ENCODE assay signal across 17 mouse cellular contexts in genomic region chr6:4723998-4724757, GRCm38 (mm10). TPM values are rescaled to one million over a fixed set of nuclear protein-coding genes. Genes with fewer than 3 reads are reported as not detected.
A peak's percentile ranks its signal among the peaks of the same experiment; 100 is the strongest.
DNase-seq lines count a peak whose midpoint lies in the region; ATAC-seq lines count a peak whose summit lies in the region.
"Had no signal": no experiment of that assay in that cellular context is flagged by ENCODE, and none has a peak within 500 bp of the region (broad histone marks: within the 10 kb centered on the region; RNA-seq: fewer than 3 reads in every experiment).

No protein-coding gene starts in this region.

- no peak overlapping the region for H3K4me3 ChIP-seq in midbrain, embryonic 12.5 days
- H3K4me3 ChIP-seq in midbrain, embryonic 15.5 days = no peak overlapping the region
- H3K4me3 ChIP-seq in hindbrain, embryonic 14.5 days (replicated peaks; ENCODE audit: low read length) = no peak overlapping the region
- H3K4me3 ChIP-seq in limb, embryonic 13.5 days = no peak overlapping the region
- H3K4me3 ChIP-seq in liver, embryonic 12.5 days = no peak overlapping the region
- H3K4me3 ChIP-seq: gastrocnemius, adult 2 months; heart, embryonic 13.5 days; midbrain, embryonic 10.5 days had no signal

- no peaks in the 10 kb centered on the region for H3K36me3 ChIP-seq in midbrain, embryonic 12.5 days
- H3K36me3 ChIP-seq in midbrain, embryonic 15.5 days (replicated peaks) = no peaks in the 10 kb centered on the region
- H3K36me3 ChIP-seq in hindbrain, embryonic 14.5 days (replicated peaks; ENCODE audit: control insufficient read depth, insufficient read depth) = no peaks in the 10 kb centered on the region
- H3K36me3 ChIP-seq in limb, embryonic 13.5 days = no peaks in the 10 kb centered on the region
- no peaks in the 10 kb centered on the region for H3K36me3 ChIP-seq in liver, embryonic 12.5 days
- H3K36me3 ChIP-seq: heart, embryonic 13.5 days; midbrain, embryonic 10.5 days had no signal

- H3K4me1 ChIP-seq in midbrain, embryonic 12.5 days = peaks cover 27% of the 10 kb centered on the region
- peaks cover 13% of the 10 kb centered on the region for H3K4me1 ChIP-seq in midbrain, embryonic 15.5 days
- H3K4me1 ChIP-seq in hindbrain, embryonic 14.5 days (replicated peaks; ENCODE audit: control insufficient read depth, insufficient read depth, low read length) = peaks cover 19% of the 10 kb centered on the region; the same call in 1 of the 2 replicates
- peaks cover 24% of the 10 kb centered on the region for H3K4me1 ChIP-seq in limb, embryonic 13.5 days
- H3K4me1 ChIP-seq in liver, embryonic 12.5 days = no peaks in the 10 kb centered on the region
- H3K4me1 ChIP-seq: heart, embryonic 13.5 days had no signal

- H3K9ac ChIP-seq in midbrain, embryonic 12.5 days (replicated peaks) = no peak overlapping the region
- no peak overlapping the region for H3K9ac ChIP-seq in midbrain, embryonic 15.5 days
- H3K9ac ChIP-seq in hindbrain, embryonic 14.5 days = peak overlapping the region; percentile 20; the same call in 1 of the 2 replicates
- H3K9ac ChIP-seq in limb, embryonic 13.5 days = no peak overlapping the region
- H3K9ac ChIP-seq in liver, embryonic 12.5 days = no peak overlapping the region
- H3K9ac ChIP-seq: heart, embryonic 13.5 days had no signal

- DNase-seq in hindbrain, embryonic 14.5 days (ENCODE audit: low spot score) = no peak
- DNase-seq in lung, postnatal 36 days = no peak
- DNase-seq in kidney, adult 8-10 months = no peak
- DNase-seq: cerebellum, adult 9-11 months; gastrocnemius, adult 2 months; heart, postnatal 36 days; kidney, postnatal 25 days; liver; lung, adult 18-20 months; thymus, adult 2 months had no signal

- 0 out of 2 replicates have a peak overlapping the region, but pooled peaks have one; percentile 11 for H3K27ac ChIP-seq in midbrain, embryonic 12.5 days (replicated peaks)
- no peak overlapping the region for H3K27ac ChIP-seq in midbrain, embryonic 15.5 days
- H3K27ac ChIP-seq in hindbrain, embryonic 14.5 days = 0 out of 2 replicates have a peak overlapping the region, but pooled peaks have one; percentile 51
- no peak overlapping the region for H3K27ac ChIP-seq in limb, embryonic 13.5 days
- H3K27ac ChIP-seq in liver, embryonic 12.5 days = no peak overlapping the region
- H3K27ac ChIP-seq: gastrocnemius, adult 2 months; heart, embryonic 13.5 days; midbrain, embryonic 10.5 days had no signal

- H3K27me3 ChIP-seq in midbrain, embryonic 12.5 days = no peaks in the 10 kb centered on the region
- no peaks in the 10 kb centered on the region for H3K27me3 ChIP-seq in midbrain, embryonic 15.5 days (replicated peaks)
- no peaks in the 10 kb centered on the region for H3K27me3 ChIP-seq in hindbrain, embryonic 14.5 days (ENCODE audit: control insufficient read depth, insufficient read depth, low read length)
- H3K27me3 ChIP-seq in limb, embryonic 13.5 days = no peaks in the 10 kb centered on the region
- no peaks in the 10 kb centered on the region for H3K27me3 ChIP-seq in liver, embryonic 12.5 days (replicated peaks)
- H3K27me3 ChIP-seq: heart, embryonic 13.5 days had no signal

- no peaks in the 10 kb centered on the region for H3K9me3 ChIP-seq in midbrain, embryonic 12.5 days
- H3K9me3 ChIP-seq in midbrain, embryonic 15.5 days = no peaks in the 10 kb centered on the region
- H3K9me3 ChIP-seq in hindbrain, embryonic 14.5 days (ENCODE audit: control insufficient read depth, low read length) = no peaks in the 10 kb centered on the region
- no peaks in the 10 kb centered on the region for H3K9me3 ChIP-seq in limb, embryonic 13.5 days
- H3K9me3 ChIP-seq in liver, embryonic 12.5 days (replicated peaks) = no peaks in the 10 kb centered on the region
- H3K9me3 ChIP-seq: heart, embryonic 13.5 days; midbrain, embryonic 10.5 days had no signal

- H3K4me2 ChIP-seq in midbrain, embryonic 12.5 days (replicated peaks) = 0 out of 2 replicates have a peak overlapping the region, but pooled peaks have one; percentile 17
- no peak overlapping the region for H3K4me2 ChIP-seq in midbrain, embryonic 15.5 days
- H3K4me2 ChIP-seq in hindbrain, embryonic 14.5 days (replicated peaks) = peak overlapping the region; percentile 21
- H3K4me2 ChIP-seq in limb, embryonic 13.5 days (replicated peaks) = peak overlapping the region; percentile 42
- no peak overlapping the region for H3K4me2 ChIP-seq in liver, embryonic 12.5 days
- H3K4me2 ChIP-seq: heart, embryonic 13.5 days had no signal

- 67% methylated on average over 15 of the region's 15 CpGs for WGBS in midbrain, embryonic 12.5 days
- WGBS in midbrain, embryonic 15.5 days = 48% methylated on average over 15 of the region's 15 CpGs
- WGBS in hindbrain, embryonic 14.5 days = 32% methylated on average over 15 of the region's 15 CpGs
- WGBS in limb, embryonic 13.5 days = 22% methylated on average over 15 of the region's 15 CpGs
- WGBS in liver, embryonic 12.5 days (ENCODE audit: insufficient replicate concordance) = 77% methylated on average over 15 of the region's 15 CpGs

- ATAC-seq in midbrain, embryonic 12.5 days (ENCODE audit: low FRiP score, low read depth) = peak; percentile 73; the same call in 1 of the 2 replicates
- no peak for ATAC-seq in midbrain, embryonic 15.5 days (replicated peaks)
- ATAC-seq in hindbrain, embryonic 14.5 days (ENCODE audit: low FRiP score) = no peak
- ATAC-seq in limb, embryonic 13.5 days (ENCODE audit: low FRiP score, low read depth) = peak; percentile 40; the same call in 1 of the 2 replicates
- no peak for ATAC-seq in liver, embryonic 12.5 days
- ATAC-seq: intestine, postnatal 0 days had no signal

RNA-seq across cellular contexts. Expression of gene Sgce, which starts 22.8 kb away (rescaled TPM):
- polyA plus RNA-seq in midbrain, embryonic 12.5 days (2016; fragmentation: Nextera tagmentation; extraction: Ambion mirVana) = 62.6 and 67.3 TPM in 2 replicates
- polyA plus RNA-seq in midbrain, embryonic 15.5 days (2015; fragmentation: Nextera tagmentation; extraction: Ambion mirVana) = 58.5 and 58.9 TPM in 2 replicates
- polyA plus RNA-seq in hindbrain, embryonic 14.5 days (2014; fragmentation: Nextera tagmentation; extraction: Ambion mirVana) = 51.0 and 55.5 TPM in 2 replicates
- 77.7 and 78.6 TPM in 2 replicates for polyA plus RNA-seq in limb, embryonic 13.5 days (2015; fragmentation: Nextera tagmentation; extraction: Ambion mirVana)
- 17.9 and 18.6 TPM in 2 replicates for polyA plus RNA-seq in liver, embryonic 12.5 days (2016; fragmentation: Nextera tagmentation; extraction: Ambion mirVana)

RNA-seq across cellular contexts. Expression of gene Peg10, which starts 22.9 kb away (rescaled TPM):
- polyA plus RNA-seq in midbrain, embryonic 12.5 days (2016; fragmentation: Nextera tagmentation; extraction: Ambion mirVana) = 6.4 and 7.6 TPM in 2 replicates
- 7.9 and 8.5 TPM in 2 replicates for polyA plus RNA-seq in midbrain, embryonic 15.5 days (2015; fragmentation: Nextera tagmentation; extraction: Ambion mirVana)
- polyA plus RNA-seq in hindbrain, embryonic 14.5 days (2014; fragmentation: Nextera tagmentation; extraction: Ambion mirVana) = 10.5 and 12.2 TPM in 2 replicates
- 11.4 and 11.8 TPM in 2 replicates for polyA plus RNA-seq in limb, embryonic 13.5 days (2015; fragmentation: Nextera tagmentation; extraction: Ambion mirVana)
- 5.2 and 5.7 TPM in 2 replicates for polyA plus RNA-seq in liver, embryonic 12.5 days (2016; fragmentation: Nextera tagmentation; extraction: Ambion mirVana)

Comparison
In these comparisons a context has a peak if more than half of its experiments do, and no peak if none do; other contexts are left out.
1. ATAC-seq: peak in midbrain, embryonic 12.5 days (single experiment) and limb, embryonic 13.5 days (single experiment); none in midbrain, embryonic 15.5 days (single experiment), hindbrain, embryonic 14.5 days (single experiment) and liver, embryonic 12.5 days (single experiment).
2. H3K27ac ChIP-seq: peak in midbrain, embryonic 12.5 days (single experiment) and hindbrain, embryonic 14.5 days (single experiment); none in midbrain, embryonic 15.5 days (single experiment), limb, embryonic 13.5 days (single experiment) and liver, embryonic 12.5 days (single experiment).
3. H3K4me2 ChIP-seq: peak in midbrain, embryonic 12.5 days (single experiment), hindbrain, embryonic 14.5 days (single experiment) and limb, embryonic 13.5 days (single experiment); none in midbrain, embryonic 15.5 days (single experiment) and liver, embryonic 12.5 days (single experiment).